Mouse (Mus musculus): ENCODE data around the gene Hoxc9.

GRCm38 (mm10) chr15:102999955-103000354, 23.7 kb downstream of the Hoxc9 start:
- no peak for TF ChIP-seq POLR2A (IDR thresholded peaks at IDR 0.05; ENCODE audit: borderline replicate concordance, extremely low read depth, low read depth, low read length)
- no peak for TF ChIP-seq CTCF (IDR thresholded peaks at IDR 0.05; ENCODE audit: insufficient read depth, low read length)
